Mouse (Mus musculus) olfactory bulb, adult 2 months (tissue): ENCODE measurements at regions not wholly inside any gene's neighbourhood (a gene's known extent, or its start where the extent isn't known, plus 50 kb on each side); places are given as distances from the start of the nearest gene placed in this dataset.
A peak's percentile ranks its signal among the peaks of the same experiment; 100 is the strongest.

Source experiments
- H3K27ac ChIP-seq: fragments of 200-500 bp; 2 replicates; pipeline ENCODE4 v1.5.1; 2012; ENCODE audit warnings: low read depth, low read length; ENCODE audit not compliant: insufficient read depth
- H3K4me1 ChIP-seq: fragments of 200-500 bp; 2 replicates; pipeline ENCODE4 v1.6.1; 2012; ENCODE audit warnings: low read length; ENCODE audit not compliant: control insufficient read depth, insufficient read depth
- H3K4me3 ChIP-seq: fragments of 200-500 bp; 2 replicates; pipeline ENCODE4 v1.5.1; 2012; ENCODE audit warnings: mild to moderate bottlenecking, low read depth, low read length, moderate library complexity; ENCODE audit not compliant: insufficient read depth
- CTCF ChIP-seq: fragments of 200-500 bp; IDR thresholded peaks from 2 replicates; pipeline ENCODE4 v1.5.1; 2012; ENCODE audit warnings: low read depth, mild to moderate bottlenecking, low read length, moderate library complexity; ENCODE audit not compliant: insufficient read depth
- POLR2A ChIP-seq: fragments of 200-500 bp; IDR thresholded peaks from 2 replicates; pipeline ENCODE4 v1.6.1; 2012; ENCODE audit warnings: mild to moderate bottlenecking, low read depth, low read length, moderate library complexity; ENCODE audit not compliant: insufficient read depth
- WGBS: fragments of 180-500 bp; shearing (Covaris S2); methylation state at CpG from one replicate; pipeline ENCODE4 v1.1.7; 2018; 5-methylcytosine and 5-hydroxymethylcytosine counted together

GRCm38 (mm10) chr2:46356651-46357050, 1239.5 kb upstream of the Zeb2 start:
- 89% methylated on average over 3 of the region's 3 CpGs for WGBS
- Histone ChIP-seq H3K4me3 (no peak overlapping the region), H3K4me1 (no peaks in the 10 kb centered on the region), H3K27ac (no peak overlapping the region)
- TF ChIP-seq POLR2A (no peak), CTCF (no peak)

DNA sequence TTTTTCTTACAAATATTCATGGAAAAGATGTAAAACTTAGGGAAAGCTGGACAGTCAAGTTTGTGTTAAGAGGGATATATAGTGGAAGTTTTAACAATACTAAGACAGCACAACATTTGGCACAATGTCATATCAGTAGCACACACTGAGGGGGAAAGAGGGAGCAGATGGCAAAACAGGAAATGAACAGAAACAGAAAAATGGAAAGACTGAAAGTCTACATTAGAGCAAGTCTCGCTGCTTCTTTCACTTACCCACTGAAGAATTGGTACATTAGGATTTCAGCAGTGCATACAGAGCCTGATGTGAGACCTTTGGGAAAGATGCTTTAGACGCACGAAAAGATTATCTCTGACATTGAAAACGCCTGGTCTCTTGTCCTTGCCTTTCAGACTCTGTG, 1223.5 kb upstream of the Zeb2 start:
- Histone ChIP-seq H3K27ac (no peak overlapping the region), H3K4me3 (no peak overlapping the region), H3K4me1 (no peaks in the 10 kb centered on the region)
- no peak for TF ChIP-seq CTCF
- WGBS, result 88% methylated on average over 4 of the region's 4 CpGs

DNA sequence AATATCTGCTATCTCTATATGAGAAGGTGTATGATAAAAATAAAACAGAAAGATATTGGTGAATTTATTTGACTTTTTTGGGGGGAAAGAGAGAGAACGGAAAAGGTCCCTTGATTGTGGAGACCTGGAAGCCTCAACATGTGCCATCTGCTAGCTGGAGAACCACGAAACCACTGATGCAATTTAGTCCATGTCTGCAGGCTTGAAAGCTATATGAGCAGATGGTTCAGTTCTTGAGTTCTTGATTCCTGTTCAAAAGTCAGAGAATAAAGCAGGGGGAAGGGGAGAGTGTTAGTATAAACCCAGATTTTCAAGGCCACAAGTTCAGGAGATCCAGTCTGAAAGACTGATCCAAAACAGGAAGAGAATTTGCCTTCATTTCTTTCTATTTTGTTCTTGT, 1199.5 kb upstream of the Zeb2 start:
- no peak overlapping the region for H3K4me3 ChIP-seq
- TF ChIP-seq POLR2A (no peak), CTCF (no peak)
- no peak overlapping the region for H3K27ac ChIP-seq
- H3K4me1 ChIP-seq, result no peaks in the 10 kb centered on the region
- WGBS, result 94% methylated on average over 2 of the region's 2 CpGs

DNA sequence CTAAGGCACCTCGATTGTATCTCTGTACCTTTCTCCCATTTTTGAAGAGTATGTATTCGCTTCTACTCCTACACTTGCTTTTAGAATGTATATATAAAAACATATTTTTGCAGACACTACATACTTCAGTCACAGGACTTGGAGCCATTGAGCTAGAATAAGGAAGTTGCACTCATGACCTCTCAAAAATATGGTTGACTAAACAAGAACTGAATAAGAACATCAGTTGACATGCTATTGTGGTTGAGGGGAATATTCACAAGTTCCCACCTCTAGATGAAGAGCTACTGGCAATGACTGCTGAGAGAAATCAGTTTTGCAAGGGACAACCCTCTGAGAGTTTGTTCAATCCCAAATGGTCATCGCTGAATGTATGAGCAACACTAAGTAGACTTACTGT, 1198.0 kb upstream of the Zeb2 start:
- TF ChIP-seq POLR2A (no peak), CTCF (no peak)
- H3K4me1 ChIP-seq, result no peaks in the 10 kb centered on the region
- WGBS, result 94% methylated on average over 3 of the region's 3 CpGs
- H3K4me3 ChIP-seq, result no peak overlapping the region
- H3K27ac ChIP-seq, result no peak overlapping the region

DNA sequence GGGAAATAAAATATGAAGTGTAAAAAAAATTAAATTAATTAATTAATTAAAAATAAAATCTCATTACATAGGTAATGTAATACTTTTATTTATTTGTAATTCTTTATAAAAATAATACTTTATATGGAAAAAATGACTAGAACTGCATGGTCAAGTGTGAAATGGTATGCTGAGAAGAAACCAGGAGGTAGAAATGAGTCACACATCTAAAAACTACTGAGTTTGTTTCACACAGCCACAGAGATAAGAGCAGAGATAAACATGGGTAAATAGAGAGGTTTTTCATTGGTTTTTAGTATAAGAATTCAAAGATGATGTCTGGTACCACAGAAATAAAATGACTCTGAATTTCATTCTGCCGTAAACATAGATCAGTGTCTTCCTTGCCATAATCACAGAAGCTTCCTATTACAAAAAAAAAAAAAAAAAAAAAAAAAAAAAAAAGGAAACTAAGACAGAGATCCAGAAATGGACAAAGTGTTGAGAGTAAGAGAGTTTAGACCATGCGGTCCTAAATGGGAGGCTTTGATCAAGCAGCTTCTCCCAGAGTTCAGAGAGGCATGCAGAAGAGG, 1190.5 kb upstream of the Zeb2 start:
- Histone ChIP-seq H3K4me3 (no peak overlapping the region), H3K4me1 (no peaks in the 10 kb centered on the region), H3K27ac (no peak overlapping the region)
- TF ChIP-seq POLR2A, result no peak
- no peak for TF ChIP-seq CTCF
- WGBS, result 94% methylated on average over 2 of the region's 2 CpGs

DNA sequence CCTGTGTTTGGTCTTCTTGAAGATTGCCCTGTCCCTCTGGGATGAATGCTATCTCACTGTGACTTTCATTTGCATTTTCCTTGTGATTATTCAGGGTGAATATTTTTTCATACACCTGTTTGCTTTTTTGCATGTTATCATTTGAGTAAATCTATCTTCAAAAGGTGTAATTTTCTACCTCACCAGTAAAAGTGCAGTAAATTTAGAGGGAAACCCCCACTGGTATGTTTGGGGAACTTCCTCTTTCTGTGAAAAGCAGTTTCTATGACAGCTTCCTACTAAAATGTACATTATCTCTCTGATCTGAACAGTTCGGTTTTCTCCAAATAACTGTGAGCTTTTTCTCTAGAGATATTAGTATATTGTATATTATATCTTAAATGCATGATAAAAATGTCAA, 1185.4 kb upstream of the Zeb2 start:
- Histone ChIP-seq H3K4me3 (no peak overlapping the region), H3K27ac (no peak overlapping the region), H3K4me1 (no peaks in the 10 kb centered on the region)
- TF ChIP-seq POLR2A (no peak), CTCF (no peak)
- 86% methylated on average over 1 of the region's 1 CpGs for WGBS

GRCm38 (mm10) chr2:46297274-46297843, 1180.2 kb upstream of the Zeb2 start:
- no peak for TF ChIP-seq CTCF
- TF ChIP-seq POLR2A, result no peak
- Histone ChIP-seq H3K4me3 (no peak overlapping the region), H3K4me1 (no peaks in the 10 kb centered on the region), H3K27ac (no peak overlapping the region)
- 59% methylated on average over 2 of the region's 2 CpGs for WGBS

- H3K4me1 ChIP-seq, result no peaks in the 10 kb centered on the region
- H3K27ac ChIP-seq, result no peak overlapping the region
- H3K4me3 ChIP-seq, result no peak overlapping the region
- TF ChIP-seq POLR2A (no peak), CTCF (no peak)
- WGBS, result 50% methylated on average over 5 of the region's 5 CpGs
Measured at GRCm38 (mm10) chr2:46283929-46284598, 1166.9 kb upstream of the Zeb2 start.

DNA sequence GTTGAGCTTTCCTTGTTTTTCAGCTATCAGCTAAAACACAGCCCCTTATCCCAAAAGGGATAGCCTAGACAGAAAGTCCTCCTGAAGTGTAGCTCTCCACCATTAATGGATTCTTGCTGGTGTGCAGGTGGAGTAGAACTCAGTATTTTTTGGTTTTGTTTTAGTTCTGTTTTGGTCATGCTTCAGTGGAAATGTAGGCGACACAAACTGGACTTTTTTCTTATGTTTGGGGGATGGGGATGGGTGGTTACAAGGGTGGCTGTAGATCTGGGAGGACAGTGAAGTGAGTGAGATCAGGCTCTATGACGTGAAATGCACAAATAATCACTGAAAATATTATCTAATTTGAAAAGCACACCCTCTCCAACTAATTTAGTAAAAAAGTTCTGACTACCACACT, 1163.6 kb upstream of the Zeb2 start:
- Histone ChIP-seq H3K4me3 (no peak overlapping the region), H3K27ac (no peak overlapping the region), H3K4me1 (no peaks in the 10 kb centered on the region)
- TF ChIP-seq POLR2A, result no peak
- no peak for TF ChIP-seq CTCF
- WGBS, result 89% methylated on average over 2 of the region's 2 CpGs

- 64% methylated on average over 1 of the region's 1 CpGs for WGBS
Measured at GRCm38 (mm10) chr2:46261618-46262017, 1144.4 kb upstream of the Zeb2 start.

More at GRCm38 (mm10) chr2:46261618-46262017, 1144.4 kb upstream of the Zeb2 start:
- no peaks in the 10 kb centered on the region for H3K4me1 ChIP-seq
- no peak overlapping the region for H3K4me3 ChIP-seq
- TF ChIP-seq CTCF (no peak), POLR2A (no peak)
- peak overlapping the region; percentile 62 for H3K27ac ChIP-seq
